Mouse (Mus musculus) kidney, postnatal 0 days (tissue): ENCODE results near the gene Zfp169. TPM values are rescaled to one million over a fixed set of nuclear protein-coding genes. Genes with fewer than 3 reads are reported as not detected.

Source experiments
- ATAC-seq: fragments of 200-750 bp; cut with Nextera tagmentation; replicated peaks from 2 replicates; pipeline ENCODE4 v1.8.0; 2017; ENCODE audit warnings: low read depth, moderate number of reproducible peaks, moderate TSS enrichment, moderate library complexity; ENCODE audit not compliant: low FRiP score
- DNase-seq: peaks from one replicate; pipeline ENCODE4 v3.0.0-alpha.2; 2016; ENCODE audit warnings: low spot score
- H3K27ac ChIP-seq: fragments of 300-500 bp; sonication (generic); 2 replicates; pipeline ENCODE4 v1.5.1; 2014; ENCODE audit warnings: mild to moderate bottlenecking
- H3K27me3 ChIP-seq: fragments of 300-500 bp; sonication (generic); 2 replicates; pipeline ENCODE4 v1.6.1; 2014; ENCODE audit warnings: low read length, mixed read lengths; ENCODE audit not compliant: insufficient read depth
- H3K36me3 ChIP-seq: fragments of 300-500 bp; sonication (generic); 2 replicates; pipeline ENCODE4 v1.6.1; 2014; ENCODE audit warnings: low read length, mixed read lengths; ENCODE audit not compliant: insufficient read depth
- H3K4me1 ChIP-seq: fragments of 300-500 bp; sonication (generic); replicated peaks from 2 replicates; pipeline ENCODE4 v1.6.1; 2014; ENCODE audit warnings: antibody characterized with exemption, low read length, mixed read lengths; ENCODE audit not compliant: insufficient read depth
- H3K4me2 ChIP-seq: fragments of 300-500 bp; sonication (generic); 2 replicates; pipeline ENCODE4 v1.6.1; 2014; ENCODE audit warnings: mild to moderate bottlenecking, low read length, moderate library complexity, mixed read lengths
- H3K4me3 ChIP-seq: fragments of 300-500 bp; sonication (generic); replicated peaks from 2 replicates; pipeline ENCODE4 v1.5.1; 2014; ENCODE audit warnings: low read depth, low read length
- H3K9ac ChIP-seq: fragments of 300-500 bp; sonication (generic); 2 replicates; pipeline ENCODE4 v1.6.1; 2014; ENCODE audit warnings: low read depth, low read length
- H3K9me3 ChIP-seq: fragments of 300-500 bp; sonication (generic); replicated peaks from 2 replicates; pipeline ENCODE4 v1.6.1; 2016; ENCODE audit warnings: low read length, inconsistent platforms, mixed read lengths
- CTCF ChIP-seq: IDR thresholded peaks from 2 replicates; pipeline ENCODE4 v1.5.1; 2016; ENCODE audit warnings: antibody characterized with exemption, low read depth, mild to moderate bottlenecking, moderate library complexity
- WGBS: fragments of 180-500 bp; shearing (Covaris S2); extraction: QIAGEN DNeasy Blood & Tissue Kit; methylation state at CpG from one replicate; pipeline ENCODE4 v1.1.7; 2014; 5-methylcytosine and 5-hydroxymethylcytosine counted together
- polyA plus RNA-seq: library from polyadenylated mRNA; unstranded; fragments of >200 nt; fragmentation: Nextera tagmentation; extraction: Ambion mirVana; gene quantifications from 2 replicates; pipeline ENCODE4 v1.2.1, GENCODE M21; 2015

Gene Zfp169
- polyA plus RNA-seq, 1 experiment from 2014 or later: 2.2 TPM

GRCm38 (mm10) chr13:48552181-48553090 lies 39.2 kb upstream of the Zfp169 start:
- H3K27me3 ChIP-seq: no peaks in the 10 kb centered on the region
- DNase-seq: peak; percentile 86
- peak overlapping the region; percentile 42; the same call in 1 of the 2 replicates for H3K9ac ChIP-seq
- no peaks in the 10 kb centered on the region for H3K9me3 ChIP-seq
- peak; percentile 63 for ATAC-seq
- TF ChIP-seq CTCF: no peak
- WGBS: 38% methylated on average over 21 of the region's 21 CpGs
- H3K4me1 ChIP-seq: 0 out of 2 replicates have a peak, but pooled peaks cover 3% of the 10 kb centered on the region
- H3K4me2 ChIP-seq: peak overlapping the region; percentile 46
- H3K4me3 ChIP-seq: 0 out of 2 replicates have a peak overlapping the region, but pooled peaks have one; percentile 13
- peak overlapping the region; percentile 88 for H3K27ac ChIP-seq
- H3K36me3 ChIP-seq: no peaks in the 10 kb centered on the region

DNA sequence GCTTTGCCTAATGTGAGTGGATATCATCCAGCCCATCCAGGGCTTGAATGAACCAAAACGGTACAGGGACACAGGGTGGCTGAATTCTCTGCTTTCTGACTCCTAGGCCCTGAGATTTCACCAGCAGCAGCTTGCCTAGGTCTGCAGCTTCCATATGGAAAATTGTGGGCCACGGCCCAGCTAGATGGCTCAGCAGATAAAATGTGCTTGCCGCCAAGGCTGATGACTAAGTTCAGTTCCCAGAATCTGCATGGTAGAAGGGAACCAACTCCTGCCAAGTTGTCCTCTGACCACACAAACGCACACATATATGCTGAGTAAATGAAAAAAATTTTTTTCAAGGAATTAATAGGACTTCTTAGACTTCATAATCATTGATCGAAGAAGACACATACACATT lies 35.0 kb upstream of the Zfp169 start:
- ATAC-seq: no peak
- TF ChIP-seq CTCF: no peak
- Histone ChIP-seq H3K27me3 (no peaks in the 10 kb centered on the region), H3K4me1 (0 out of 2 replicates have a peak, but pooled peaks cover 3% of the 10 kb centered on the region), H3K9me3 (no peaks in the 10 kb centered on the region), H3K4me2 (no peak overlapping the region), H3K27ac (no peak overlapping the region), H3K4me3 (no peak overlapping the region), H3K9ac (no peak overlapping the region), H3K36me3 (no peaks in the 10 kb centered on the region)
- WGBS: 85% methylated on average over 5 of the region's 5 CpGs
- no peak for DNase-seq

DNA sequence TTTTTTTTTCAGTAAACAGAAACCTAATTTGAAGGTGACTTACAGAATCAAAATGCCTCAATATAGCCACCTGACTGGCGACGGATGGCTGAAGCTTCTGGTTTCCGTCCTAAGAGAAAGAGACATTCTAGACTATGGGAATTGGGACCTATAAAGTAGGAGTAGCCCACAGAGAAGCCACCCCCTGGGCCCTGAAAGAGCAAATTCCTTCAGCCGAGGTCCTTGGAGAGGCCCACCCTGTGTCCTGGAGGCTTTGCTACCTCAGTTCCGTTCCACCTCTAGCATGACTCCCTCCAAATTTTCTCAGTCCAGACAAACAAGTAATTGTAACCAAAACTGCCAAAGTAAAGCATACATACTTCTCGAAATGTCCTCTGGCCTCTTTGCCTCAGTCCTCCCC lies 34.4 kb upstream of the Zfp169 start:
- Histone ChIP-seq H3K27ac (no peak overlapping the region), H3K36me3 (no peaks in the 10 kb centered on the region), H3K9me3 (no peaks in the 10 kb centered on the region), H3K4me1 (peaks cover 4% of the 10 kb centered on the region; the same call in 1 of the 2 replicates), H3K27me3 (no peaks in the 10 kb centered on the region), H3K4me2 (no peak overlapping the region), H3K4me3 (no peak overlapping the region), H3K9ac (no peak overlapping the region)
- no peak for TF ChIP-seq CTCF
- ATAC-seq: no peak
- no peak for DNase-seq
- 92% methylated on average over 6 of the region's 6 CpGs for WGBS

- ATAC-seq: peak; percentile 97
- peak; percentile 98 for DNase-seq
- peak overlapping the region; percentile 99 for H3K9ac ChIP-seq
- H3K4me2 ChIP-seq: peak overlapping the region; percentile 56
- no peaks in the 10 kb centered on the region for H3K9me3 ChIP-seq
- H3K4me3 ChIP-seq: peak overlapping the region; percentile 97
- 0 out of 2 replicates have a peak, but pooled peaks have one; percentile 19 for TF ChIP-seq CTCF
- peak overlapping the region; percentile 99 for H3K27ac ChIP-seq
- H3K4me1 ChIP-seq: peaks cover 7% of the 10 kb centered on the region; the same call in 1 of the 2 replicates
- H3K27me3 ChIP-seq: no peaks in the 10 kb centered on the region
- WGBS: 0% methylated on average over 61 of the region's 72 CpGs
- H3K36me3 ChIP-seq: no peaks in the 10 kb centered on the region
Measured at GRCm38 (mm10) chr13:48546330-48546917, 33.2 kb upstream of the Zfp169 start.

DNA sequence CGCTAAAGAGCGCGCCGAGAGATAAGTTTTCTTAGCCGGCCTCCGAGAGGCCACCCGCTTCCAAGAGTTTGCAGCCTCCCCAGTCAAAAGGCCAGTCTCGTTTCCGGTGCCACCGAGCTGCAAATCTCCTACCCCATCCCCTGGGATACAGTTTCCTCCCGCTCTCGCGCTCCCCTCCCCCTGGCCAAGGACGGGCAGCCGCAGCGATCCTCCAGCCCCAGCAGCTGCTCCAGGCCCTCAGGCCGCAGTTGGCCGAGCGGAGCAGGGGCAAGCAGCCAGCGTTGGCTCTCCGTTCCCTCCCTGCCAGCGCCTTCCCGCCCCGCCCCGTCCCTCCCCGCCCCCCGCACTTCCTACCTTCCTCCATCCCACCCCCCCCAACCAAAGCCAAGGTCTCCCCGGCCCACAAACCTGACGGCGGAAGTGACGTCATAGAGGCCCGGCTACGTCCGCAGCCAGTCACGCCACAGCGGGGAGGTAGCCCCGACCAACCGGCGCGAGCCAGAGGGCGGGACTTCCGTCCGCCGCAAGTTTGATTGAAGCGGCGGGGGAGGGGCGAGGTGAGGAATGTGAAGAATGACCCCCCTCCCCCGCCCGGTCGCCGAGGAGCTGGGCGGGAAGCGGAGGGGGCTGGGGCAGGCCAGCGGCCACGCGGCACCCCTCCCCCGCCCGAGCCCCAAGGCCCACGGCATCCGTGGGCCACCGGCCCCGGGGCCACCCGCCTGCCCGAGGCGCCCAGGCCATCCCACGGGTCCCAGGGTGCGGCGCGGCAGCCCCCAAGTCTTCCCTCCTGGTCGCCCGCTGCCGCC lies 32.4 kb upstream of the Zfp169 start:
- H3K4me1 ChIP-seq: peaks cover 9% of the 10 kb centered on the region; the same call in 1 of the 2 replicates
- peak overlapping the region; percentile 59 for H3K4me2 ChIP-seq
- peak overlapping the region; percentile 97 for H3K4me3 ChIP-seq
- H3K27me3 ChIP-seq: no peaks in the 10 kb centered on the region
- peak overlapping the region; percentile 99 for H3K27ac ChIP-seq
- no peaks in the 10 kb centered on the region for H3K36me3 ChIP-seq
- DNase-seq: peak; percentile 98
- H3K9me3 ChIP-seq: no peaks in the 10 kb centered on the region
- peak; percentile 91 for ATAC-seq
- TF ChIP-seq CTCF: no peak
- peak overlapping the region; percentile 99 for H3K9ac ChIP-seq
- under 1% methylated on average over 60 of the region's 72 CpGs for WGBS
